Mouse (Mus musculus): ENCODE data around the gene Spcs1.

The Spcs1 gene

DNA sequence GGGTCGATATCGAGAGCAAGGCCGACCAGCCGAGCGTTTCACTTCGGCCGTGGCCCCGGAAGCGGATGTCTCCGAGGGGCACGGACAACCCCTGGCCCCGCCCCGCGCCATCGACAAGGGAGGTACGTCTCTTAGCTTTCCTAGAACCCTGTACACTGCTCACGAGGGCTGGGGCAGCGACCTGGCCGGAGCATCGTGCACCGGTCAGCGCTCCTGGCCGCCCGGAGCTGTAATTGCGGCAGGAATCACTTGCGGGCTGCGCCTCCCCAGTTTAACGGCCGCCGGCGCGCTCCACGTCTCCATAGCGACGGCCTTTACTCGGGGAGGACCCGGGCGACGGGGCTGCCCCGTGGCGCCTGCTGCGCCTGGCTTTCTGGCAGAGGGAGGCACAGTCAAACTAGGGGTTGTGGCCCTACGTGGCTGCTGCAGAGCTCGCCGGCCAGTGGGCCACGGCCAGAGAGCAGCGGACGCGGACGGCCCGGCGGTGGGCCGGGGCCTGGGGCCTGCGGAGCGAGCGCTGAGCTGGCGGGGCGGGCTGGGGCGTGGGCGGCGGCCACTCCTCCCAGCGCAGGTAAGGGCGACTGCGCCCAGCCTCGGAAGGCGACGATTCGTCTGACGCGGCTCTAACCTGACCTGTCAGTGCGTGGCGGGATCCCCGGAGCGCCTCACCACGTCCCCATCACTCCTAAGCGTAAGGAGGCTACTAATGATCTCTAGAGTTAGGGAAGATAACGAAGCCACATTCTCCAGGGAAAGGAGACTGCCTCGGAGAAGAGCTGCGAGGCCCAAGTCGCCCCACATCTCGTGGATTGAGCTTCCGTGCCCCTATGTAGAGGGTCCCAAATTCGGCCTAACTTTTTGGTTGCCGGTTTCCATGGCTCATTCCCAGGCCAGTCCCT is at the start of gene Spcs1, which contains the start of gene Glt8d1:
TSS of gene Spcs1 (minus strand) at position 366 of the 899 bp plus-strand sequence.
TSS of gene Glt8d1 (plus strand) at position 94 of the 899 bp plus-strand sequence.
- DNase-seq = peak; percentile 89 to 90

DNA sequence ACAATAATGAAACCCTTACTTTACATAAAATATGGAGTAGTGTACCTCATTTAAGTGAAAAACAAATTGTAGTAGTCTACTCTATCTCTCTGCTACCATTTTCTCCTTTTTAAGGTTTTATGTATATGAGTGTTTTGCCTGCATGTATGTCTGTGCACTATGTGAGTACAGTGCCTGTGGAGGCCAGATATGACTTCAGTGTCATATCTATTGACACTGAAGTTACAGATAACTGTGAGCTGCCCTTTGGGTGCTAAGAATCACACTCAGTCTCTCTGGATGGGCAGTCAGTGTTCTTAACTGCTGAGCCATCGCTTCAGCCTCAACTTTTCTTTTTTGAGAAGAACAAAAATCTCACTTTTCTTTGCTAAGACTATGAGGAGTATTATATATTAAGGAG is 44.3 kb upstream of the Spcs1 start:
- no peak for DNase-seq

DNA sequence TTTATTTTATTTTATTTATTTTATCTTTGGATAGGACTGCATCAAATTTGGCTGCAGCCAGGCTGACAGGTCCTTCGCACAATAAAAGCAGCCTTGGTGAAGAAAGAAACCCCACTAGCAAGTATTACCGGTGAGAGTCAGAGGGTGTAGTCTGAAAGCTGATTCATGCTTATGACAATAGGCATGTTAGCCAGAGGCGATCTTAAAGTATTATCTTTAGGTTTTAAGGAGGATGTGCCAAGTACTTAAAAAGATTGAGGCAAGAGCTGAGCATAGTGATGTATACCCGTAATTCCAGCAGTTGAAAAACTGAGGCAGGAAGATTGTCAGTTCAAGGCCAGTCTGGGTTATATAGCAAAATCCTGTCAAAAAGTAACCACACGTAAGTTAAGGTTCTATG is 43.8 kb upstream of the Spcs1 start:
- no peak for DNase-seq

DNA sequence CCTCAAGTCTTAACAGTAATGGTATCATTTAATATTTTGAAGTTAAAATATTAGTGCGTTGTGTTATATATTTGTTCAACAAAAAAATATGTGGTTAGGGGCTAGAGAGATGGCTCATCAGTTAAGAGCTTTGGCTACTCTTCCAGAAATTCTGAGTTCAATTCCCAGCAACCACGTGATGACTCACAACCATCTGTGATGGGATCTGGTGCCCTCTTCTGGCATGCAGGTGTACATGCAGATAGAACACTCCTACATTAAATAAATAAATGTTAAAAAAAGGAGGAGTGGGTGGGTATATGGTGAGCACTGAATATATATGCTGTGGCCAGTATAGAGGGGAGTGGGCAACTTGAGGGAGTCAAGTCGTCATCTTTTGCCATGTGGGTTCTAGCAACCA is 24.3 kb upstream of the Spcs1 start:
- DNase-seq = no peak

DNA sequence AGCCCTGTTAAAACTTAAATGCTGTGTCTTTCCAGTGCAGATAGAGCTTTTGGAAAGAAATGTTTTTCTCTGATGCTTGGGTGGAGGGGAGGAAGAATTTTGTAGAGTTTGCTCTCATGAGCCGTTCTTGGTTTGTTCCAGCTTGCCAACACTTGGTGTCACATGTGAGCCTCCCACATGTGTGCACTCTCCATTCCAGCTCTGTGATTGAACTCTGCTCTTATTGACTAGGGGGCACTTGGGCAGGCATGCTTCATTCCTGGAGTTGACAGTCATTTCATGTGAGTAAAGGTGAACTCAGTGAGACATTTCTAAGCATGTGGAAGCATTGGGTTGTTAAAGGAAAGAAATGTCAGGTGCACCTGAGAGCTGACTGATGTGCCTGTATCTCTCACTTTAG is 21.1 kb upstream of the Spcs1 start:
- DNase-seq = no peak

DNA sequence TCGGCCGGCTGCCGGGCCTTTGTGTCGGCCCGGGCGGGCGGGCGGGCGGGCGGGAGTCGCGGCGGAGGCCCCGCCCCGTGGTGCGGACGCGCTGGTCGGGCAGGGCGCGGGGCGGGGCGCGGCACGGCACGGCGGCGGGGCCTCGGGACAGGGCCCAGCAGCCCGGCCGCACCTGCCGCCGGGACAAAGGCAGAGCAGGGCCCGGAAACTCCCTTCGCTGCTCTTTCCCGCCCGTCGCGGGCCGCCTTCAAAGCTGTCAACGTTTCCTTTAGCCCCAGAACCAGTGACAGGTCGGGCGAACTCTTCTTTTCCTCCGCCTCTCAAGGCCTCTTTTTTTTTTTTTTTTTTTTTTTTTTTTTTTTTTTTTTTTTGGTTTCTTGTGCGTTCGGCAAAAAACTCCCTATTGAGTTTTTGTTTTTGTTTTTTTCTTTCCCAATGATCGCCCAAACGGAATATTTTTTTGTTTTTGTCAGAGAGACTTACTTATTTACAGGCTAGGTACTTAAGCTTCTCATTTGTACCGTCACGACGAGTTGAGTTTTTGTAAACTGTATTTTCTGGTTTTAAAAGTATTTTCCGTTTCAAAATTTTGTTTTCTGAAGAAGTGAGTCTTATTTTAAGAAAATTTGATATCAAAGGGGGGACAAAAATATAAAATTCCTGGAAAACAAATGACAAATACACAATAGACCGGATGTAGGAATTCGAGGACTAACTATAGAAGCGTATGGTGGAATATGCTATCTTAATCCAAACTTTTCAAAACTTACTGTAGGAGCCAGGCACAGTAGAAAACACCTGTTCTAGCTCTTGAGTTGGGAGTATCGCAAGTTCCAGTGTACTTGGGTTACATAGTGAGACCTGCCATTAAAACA is 18.1 kb upstream of the Spcs1 start:
- DNase-seq = peak; percentile 83 to 92

DNA sequence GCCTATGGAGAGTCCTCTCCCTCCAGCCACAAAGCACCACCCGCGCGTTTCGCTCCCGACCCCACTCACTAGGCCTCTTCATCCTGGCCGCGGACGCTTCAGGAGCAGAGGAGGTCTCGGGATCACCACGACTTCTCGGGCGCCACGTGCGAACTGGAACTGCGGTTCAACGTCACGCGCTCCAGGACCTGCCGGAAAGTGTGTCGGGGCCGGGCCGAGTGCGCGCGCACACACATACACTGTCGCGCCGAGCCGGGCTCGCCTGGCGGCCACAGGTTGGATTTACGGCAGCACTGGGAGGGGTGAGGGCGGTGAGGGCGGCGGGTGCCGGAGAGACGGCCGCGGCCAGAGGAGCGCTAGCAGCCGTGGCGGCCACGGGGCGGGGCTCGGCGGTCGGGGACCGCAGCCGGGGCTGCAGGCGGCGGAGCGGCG is 17.4 kb upstream of the Spcs1 start, which contains the start of the genes Pbrm1 and Gnl3:
TSS of gene Pbrm1 (plus strand) at position 279 of the 432 bp plus-strand sequence.
TSS of gene Gnl3 (minus strand) at position 293 of the 432 bp plus-strand sequence.
- DNase-seq = peak; percentile 98 to 99

DNA sequence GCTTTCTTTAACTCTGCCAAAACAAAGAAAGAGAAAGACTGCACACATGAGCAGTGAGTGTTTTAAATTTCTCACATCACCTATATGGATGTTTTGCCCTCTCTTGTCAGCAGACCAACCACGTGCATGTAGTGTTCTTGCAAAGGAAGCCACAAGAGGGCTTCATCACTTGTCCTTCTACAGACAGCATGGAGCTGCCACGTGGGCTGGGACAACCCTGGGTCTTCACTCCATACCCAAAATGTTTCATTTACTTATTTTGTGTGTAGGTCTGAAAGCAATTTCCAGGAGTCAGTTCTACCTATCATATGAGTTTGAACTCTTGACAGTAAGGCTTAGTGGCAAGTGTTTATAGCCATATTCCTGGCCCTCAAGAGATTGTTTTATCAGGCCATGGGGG is 16.4 kb upstream of the Spcs1 start:
- peak in 1 of 2 experiments; percentile 15 for DNase-seq

DNA sequence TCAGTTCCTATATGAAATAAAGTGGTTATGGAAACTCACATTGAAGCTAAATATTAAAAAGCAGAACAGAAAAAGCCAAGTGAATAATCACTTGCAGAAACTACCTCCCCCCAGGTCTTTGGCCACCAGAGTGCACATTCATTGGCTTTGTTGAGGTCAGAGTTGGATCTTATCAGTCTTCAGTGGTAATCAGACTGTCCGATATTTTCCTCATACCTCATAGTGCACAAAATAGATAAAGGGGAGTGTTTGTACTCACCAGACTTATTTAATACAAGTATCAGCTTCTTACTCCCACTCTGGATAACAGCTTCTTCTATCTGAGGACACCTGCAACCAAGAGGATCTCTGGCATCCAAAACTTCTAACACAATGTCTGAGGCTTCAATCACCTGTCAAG is 14.6 kb upstream of the Spcs1 start:
- DNase-seq = no peak

DNA sequence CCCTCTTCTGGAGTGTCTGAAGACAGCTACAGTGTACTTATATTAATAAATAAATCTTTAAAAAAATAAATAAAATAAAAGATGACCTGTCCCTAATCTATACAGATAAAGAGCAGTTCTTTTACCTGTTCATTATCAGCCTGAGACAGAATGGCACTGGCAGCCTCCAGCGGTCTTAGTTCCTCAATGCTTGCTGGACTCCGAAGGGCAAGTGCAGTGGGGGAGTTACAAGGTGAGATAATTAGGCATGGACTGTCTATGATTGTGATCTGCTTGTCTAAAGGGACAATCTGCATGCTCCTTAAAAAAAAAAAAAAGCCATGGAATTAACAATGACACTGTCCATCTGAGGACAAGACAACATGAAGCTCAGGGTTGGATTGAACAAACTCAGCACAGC is 12.5 kb upstream of the Spcs1 start:
- no peak for DNase-seq

DNA sequence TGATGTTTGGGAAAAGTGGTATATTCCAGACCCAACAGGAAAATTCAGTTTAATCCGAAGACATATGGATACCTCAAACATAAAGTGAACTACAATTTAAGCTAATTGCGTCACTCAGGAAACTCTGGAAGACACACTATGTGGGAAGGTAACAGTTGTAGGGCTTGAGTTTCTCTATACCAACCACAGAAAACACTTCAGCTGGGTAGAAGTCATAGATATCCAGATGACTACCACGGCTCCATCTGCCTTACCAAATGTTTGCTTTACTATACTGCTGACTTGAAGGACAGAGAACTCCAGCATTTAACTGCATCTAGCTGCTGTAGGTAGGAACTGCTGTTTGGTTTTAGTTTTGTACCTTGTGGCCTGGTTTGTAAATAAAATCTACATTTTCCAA is 10.1 kb upstream of the Spcs1 start:
- no peak for DNase-seq

DNA sequence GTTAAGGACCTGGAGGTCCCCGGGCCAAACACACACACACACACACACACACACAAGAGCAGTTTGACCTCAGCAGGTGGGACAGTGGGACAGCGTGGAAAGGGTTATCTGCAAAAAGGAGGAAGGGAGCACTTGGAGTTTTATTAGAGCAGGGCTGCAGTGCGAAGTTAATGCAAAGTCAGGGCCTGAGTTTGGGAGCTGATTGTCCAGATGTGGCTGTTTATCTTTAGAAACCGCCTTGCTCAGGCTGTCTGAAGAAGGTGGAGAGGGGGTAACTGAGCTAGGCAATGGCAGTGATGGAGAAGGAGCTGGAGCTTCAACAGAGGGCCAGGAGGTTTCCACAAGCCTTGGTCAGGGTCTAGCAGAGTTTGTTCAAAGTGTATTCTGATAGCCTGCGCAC is 5.3 kb upstream of the Spcs1 start:
- no peak for DNase-seq

DNA sequence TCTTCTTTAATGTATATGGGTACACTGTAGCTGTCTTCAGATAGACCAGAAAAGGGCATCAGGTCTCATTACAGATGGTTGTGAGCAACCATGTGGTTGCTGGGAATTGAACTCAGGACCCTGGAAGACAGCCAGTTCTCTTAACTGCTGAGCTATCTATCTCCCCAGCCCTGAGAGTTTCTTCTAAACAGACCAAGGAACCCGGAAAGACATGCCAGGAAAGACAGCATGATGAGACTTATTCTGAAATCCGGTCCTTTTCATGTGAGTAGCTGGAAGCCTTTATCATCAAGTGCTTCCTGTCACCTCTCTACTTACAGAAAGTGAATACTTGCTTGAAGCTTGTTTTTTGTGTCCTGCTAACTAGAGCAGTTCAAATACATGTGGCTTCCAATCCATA is 3.1 kb upstream of the Spcs1 start:
- no peak for DNase-seq

DNA sequence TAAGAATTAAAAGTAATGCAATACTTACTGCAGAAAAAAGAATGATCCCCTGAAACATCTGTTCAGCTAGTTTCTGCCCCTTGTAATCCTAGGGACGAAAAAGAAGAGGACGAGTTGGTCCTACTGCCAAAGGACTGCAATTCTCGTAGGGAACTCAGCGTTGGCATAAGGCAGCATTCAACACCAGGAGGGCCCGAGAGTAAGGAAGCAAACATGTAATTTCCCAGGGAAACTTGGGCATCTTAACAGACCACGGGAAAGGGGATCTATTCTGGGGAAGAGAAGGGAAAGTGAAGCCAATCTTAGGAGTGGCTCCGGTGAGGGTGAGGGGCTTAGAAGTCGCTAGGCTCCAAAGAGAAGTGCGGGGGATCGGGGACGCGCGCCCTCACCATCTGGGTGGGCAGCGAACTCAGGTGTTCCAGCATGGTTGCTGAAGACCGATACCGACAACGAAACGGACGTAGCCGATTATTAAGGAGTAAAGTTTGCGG is 611 bp downstream of the Spcs1 start:
- DNase-seq = no peak

DNA sequence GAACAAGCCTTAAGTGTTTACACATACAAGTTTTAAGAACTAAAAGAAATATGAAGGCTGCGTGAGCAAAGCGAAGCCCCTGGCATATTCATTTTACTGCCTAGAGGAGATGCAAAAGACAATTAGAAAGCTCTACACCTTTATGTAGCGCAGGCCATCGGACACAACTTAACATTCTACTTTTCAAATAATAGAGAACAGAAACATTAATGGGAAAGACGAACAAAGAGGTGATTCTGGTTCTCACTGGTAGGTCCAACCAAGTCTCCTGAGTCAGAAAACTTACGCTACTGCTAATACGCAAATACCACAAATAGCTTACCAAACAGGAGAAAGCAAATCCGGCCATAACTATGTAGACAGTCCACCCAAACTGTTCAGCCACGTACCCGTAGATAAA is 1.1 kb downstream of the Spcs1 start:
- no peak for DNase-seq

DNA sequence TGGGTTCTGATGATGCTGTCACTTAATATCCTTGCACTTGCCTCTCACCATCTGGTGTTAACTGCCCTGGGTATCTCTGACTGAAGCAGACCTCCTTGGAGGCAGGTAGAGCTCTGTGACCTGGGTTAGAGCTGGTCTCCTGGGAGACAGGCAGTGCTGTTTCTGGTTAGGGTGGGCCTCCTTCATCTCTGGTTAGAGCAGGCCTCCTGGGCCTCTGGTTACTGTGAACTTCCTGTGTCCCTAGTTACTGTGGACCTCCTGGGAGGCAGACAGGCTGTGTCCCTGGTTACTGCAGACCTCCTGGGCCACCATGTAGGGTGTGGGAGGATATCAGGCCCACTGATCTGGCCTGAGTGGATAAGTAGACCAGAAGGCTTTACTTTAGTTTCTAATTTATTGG is 5.1 kb downstream of the Spcs1 start:
- no peak for DNase-seq

DNA sequence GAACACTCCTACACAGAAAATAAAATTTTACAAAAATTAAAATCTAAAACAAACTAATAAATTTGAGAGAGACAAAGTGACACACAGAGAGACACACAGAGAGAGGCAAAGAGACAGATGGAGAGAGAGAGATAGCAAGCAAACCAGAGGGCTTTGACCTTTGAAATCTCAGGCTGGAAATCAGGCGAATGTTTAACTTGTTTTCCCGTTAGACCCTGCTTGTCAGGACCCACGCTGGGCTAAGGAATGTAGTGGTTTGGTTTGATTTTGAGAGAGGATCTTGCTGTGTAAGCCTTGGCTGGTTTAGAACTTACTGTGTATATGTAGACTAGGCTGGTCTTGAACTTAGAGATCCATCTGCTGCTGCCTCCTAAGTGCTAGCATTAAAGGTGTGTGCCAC is 25.2 kb downstream of the Spcs1 start:
- DNase-seq = no peak

DNA sequence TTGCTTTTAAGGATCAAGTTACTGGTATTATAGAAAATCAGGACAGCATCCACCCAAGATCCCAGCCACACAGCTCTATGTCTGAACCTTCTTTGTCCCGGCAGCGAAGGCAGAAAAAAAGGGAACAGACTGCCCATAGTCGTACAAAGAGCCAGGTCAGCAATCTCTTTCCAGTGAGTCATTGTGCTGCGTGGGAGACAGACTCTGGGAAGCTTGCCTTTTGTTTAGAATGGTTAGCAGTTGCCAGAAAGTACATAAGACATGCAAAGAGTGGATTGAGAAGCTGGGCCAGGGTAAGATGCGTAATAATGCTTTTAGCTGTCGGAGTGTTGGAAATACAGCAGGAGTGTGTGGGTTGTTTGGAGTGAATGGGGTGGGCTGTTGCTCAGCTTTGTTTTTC is 27.3 kb downstream of the Spcs1 start:
- peak; percentile 34 to 44 for DNase-seq

DNA sequence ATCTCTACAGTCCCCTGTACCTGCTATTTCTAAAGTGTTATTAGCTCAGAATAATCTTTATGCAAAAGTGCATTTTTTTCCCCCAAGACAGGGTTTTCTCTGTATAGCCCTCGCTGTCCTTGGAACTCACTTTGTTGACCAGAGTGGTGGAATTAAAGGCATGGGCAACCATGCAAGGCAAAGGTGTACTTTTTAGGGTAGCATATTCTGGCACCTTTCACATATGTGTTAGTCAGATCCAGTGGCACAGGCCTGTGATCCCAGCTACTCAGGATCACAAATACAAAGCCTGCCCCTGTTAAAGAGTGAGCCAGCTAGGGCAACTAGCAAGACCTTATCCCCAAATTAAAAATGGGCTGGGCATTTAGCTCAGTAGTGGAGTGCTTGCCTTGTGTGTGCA is 41.1 kb downstream of the Spcs1 start:
- DNase-seq = no peak

DNA sequence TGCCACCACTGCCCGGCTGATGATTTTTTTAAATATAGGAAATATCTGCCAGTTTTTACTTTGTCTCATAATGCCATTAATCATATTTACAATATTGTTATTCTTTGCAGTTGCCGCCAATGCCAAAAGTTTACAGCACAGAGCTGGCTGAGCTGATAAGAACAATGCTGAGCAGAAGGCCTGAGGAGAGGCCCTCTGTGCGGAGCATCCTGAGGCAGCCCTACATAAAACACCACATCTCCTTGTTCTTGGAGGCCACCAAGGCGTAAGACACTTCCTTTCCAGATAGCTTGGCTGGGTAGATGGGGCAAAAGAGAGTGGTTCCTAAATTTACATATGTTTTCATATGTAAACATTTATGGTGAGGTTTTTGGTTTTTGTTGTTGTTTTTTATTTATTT is 42.4 kb downstream of the Spcs1 start:
- no peak for DNase-seq

DNA sequence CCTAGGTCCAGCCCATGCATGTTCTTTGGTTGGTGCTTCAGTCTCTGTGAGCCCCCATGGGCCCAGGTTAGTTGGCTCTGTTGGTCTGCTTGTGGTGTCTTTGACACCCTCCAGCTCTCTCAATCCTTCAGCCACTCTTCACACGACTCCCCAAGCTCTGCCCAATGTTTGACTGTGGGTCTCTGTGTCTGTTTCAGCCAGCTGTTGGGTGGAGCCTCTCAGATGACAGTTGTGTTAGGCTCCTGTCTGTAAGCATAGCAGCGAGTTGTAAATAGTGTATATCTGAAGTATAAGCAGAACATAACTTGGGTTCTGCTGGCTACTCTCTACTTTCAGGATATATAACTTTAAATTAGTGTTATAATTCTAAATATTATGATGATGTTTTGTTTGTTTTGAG is 43.0 kb downstream of the Spcs1 start:
- DNase-seq = no peak

DNA sequence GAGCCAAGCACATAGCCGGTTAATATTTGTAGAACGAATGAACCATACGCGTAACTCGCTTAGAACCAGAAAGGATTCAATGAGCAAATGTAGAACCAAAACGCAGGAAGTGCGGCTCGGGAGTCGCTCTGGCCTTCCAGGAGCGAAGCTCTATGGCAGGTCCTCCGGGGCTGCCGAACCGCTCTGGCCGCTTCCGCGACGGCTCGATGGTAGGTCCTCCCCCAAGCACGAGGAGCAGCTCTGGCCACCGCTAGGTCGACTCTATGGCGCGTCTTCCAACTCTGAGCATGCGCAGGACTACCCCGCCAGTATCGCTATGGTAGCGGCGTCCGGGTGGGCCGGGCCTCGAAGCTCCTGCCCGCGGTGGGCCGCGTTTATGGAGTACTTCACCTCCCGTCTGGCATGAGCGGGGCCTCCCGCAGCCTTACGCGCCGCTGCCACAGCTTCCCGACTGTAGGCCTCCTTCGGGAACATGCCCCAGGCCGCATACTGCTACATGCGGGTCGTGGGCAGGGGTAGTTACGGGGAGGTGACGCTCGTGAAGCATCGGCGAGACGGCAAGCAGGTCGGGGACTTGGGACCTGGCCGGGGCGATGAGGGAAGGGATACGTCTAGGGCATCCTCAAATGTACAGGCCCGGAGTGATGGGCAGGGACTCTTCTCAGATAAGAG is 50.2 kb downstream of the Spcs1 start, which contains the start of gene Nek4:
TSS of gene Nek4 (plus strand) at position 224 of the 672 bp plus-strand sequence.
- DNase-seq = peak; percentile 97 to 98

DNA sequence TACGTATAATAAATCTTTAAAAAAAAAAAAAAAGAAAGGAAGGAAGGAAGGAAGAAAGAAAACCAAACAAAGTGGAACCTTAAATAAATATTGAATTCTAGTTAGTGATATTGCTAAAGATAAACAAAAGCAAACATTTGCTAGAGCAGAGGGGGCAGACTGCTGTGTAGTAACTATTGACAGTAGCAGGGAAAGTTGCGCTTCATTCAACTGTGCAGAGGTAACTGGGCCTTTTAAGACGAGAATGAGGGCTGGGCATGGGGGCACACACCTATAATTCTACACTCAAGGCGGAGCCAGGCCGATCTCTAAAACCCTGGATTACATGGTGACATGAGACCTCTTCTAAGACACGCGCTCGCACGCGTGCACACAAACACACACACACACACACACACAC is 51.5 kb downstream of the Spcs1 start:
- no peak for DNase-seq

Data from lung, postnatal 4 days (tissue).